Mouse (Mus musculus) forebrain, embryonic 10.5 days (tissue): ENCODE data around the gene Zfp865. TPM values are rescaled to one million over a fixed set of nuclear protein-coding genes. Genes with fewer than 3 reads are reported as not detected.
"Not testable (repeated sequence)": the region's sequence is repeated elsewhere in the genome, so short reads cannot be mapped to it uniquely, and the experiment has no call there.

ENCODE experiments used
- DNase-seq: peaks from one replicate; pipeline ENCODE4 v3.0.0-alpha.2; 2017; ENCODE audit warnings: low spot score; ENCODE audit errors: extremely low spot score
- H3K27ac ChIP-seq: fragments of 300-500 bp; sonication (generic); 2 replicates; pipeline ENCODE4 v1.5.1; 2016; ENCODE audit warnings: mild to moderate bottlenecking
- H3K27me3 ChIP-seq: fragments of 300-500 bp; sonication (generic); 2 replicates; pipeline ENCODE4 v1.6.1; 2016; ENCODE audit warnings: mild to moderate bottlenecking; ENCODE audit not compliant: poor library complexity, severe bottlenecking
- H3K36me3 ChIP-seq: fragments of 300-500 bp; sonication (generic); replicated peaks from 2 replicates; pipeline ENCODE4 v1.6.1; 2016; ENCODE audit warnings: mild to moderate bottlenecking, moderate library complexity
- H3K4me1 ChIP-seq: fragments of 300-500 bp; sonication (generic); 2 replicates; pipeline ENCODE4 v1.6.1; 2016
- H3K4me3 ChIP-seq: fragments of 300-500 bp; sonication (generic); 2 replicates; pipeline ENCODE4 v1.5.1; 2016; ENCODE audit warnings: mild to moderate bottlenecking, moderate library complexity
- H3K9me3 ChIP-seq: fragments of 300-500 bp; sonication (generic); 2 replicates; pipeline ENCODE4 v1.6.1; 2016; ENCODE audit warnings: mild to moderate bottlenecking, moderate library complexity
- WGBS: fragments of 180-500 bp; shearing (Covaris S2); methylation state at CpG from one replicate; pipeline ENCODE4 v1.1.7; 2016; 5-methylcytosine and 5-hydroxymethylcytosine counted together
- polyA plus RNA-seq: library from polyadenylated mRNA; unstranded; fragments of >200 nt; fragmentation: Nextera tagmentation; extraction: Ambion mirVana; gene quantifications from 2 replicates; pipeline ENCODE4 v1.2.1, GENCODE M21; 2016

Zfp865 gene
- polyA plus RNA-seq, 1 experiment from 2014 or later = 5.7 TPM

DNA sequence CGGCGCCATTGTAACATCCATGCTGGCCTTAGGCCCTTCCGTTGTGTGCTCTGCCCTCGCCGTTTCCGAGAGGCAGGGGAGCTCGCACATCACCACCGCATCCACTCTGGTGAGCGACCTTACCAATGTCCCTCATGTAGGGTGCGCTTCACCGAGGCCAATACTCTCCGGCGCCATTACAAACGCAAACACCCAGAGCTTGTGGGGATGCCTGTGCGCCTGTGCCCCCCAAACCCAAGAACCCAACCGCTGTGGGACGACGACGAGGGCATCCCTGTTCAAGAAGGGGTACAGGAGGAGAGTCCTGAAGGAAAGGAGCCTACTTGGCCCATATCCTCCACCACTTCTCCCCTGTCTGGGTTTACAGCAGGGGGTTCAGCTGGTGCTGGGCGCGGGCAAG, 2.2 kb upstream of the Zfp865 start:
- DNase-seq = no peak
- H3K27ac ChIP-seq = no peak overlapping the region
- peaks cover 16% of the 10 kb centered on the region; the same call in 1 of the 2 replicates for H3K9me3 ChIP-seq
- no peaks in the 10 kb centered on the region for H3K27me3 ChIP-seq
- no peak overlapping the region for H3K4me3 ChIP-seq
- peaks cover 32% of the 10 kb centered on the region for H3K36me3 ChIP-seq
- 95% methylated on average over 21 of the region's 21 CpGs for WGBS
- H3K4me1 ChIP-seq = peaks cover 41% of the 10 kb centered on the region

DNA sequence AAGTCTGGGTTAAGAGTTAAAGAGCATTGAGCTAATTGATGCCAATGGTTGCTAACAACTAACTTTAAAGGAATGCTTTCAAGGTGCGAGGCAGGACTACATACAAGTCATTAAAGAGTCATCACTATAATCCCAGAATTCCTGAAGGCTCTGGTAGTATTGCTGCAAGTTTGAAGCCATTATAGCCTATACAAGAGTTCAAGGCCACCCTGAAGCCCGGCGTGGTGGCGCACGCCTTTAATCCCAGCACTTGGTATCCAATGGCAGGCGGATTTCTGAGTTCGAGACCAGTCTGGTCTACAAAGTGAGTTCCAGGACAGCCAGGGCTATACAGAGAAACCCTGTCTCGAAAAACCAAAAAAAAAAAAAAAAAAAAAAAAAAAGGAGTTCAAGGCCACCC, 600 bp upstream of the Zfp865 start:
- not testable (repeated sequence) for DNase-seq, H3K27me3 ChIP-seq
- 32% methylated on average over 8 of the region's 8 CpGs for WGBS
- peaks cover 34% of the 10 kb centered on the region for H3K4me1 ChIP-seq
- H3K36me3 ChIP-seq = peaks cover 46% of the 10 kb centered on the region
- peaks cover 16% of the 10 kb centered on the region; the same call in 1 of the 2 replicates for H3K9me3 ChIP-seq
- H3K27ac ChIP-seq = peak overlapping the region; percentile 98
- H3K4me3 ChIP-seq = peak overlapping the region; percentile 94

DNA sequence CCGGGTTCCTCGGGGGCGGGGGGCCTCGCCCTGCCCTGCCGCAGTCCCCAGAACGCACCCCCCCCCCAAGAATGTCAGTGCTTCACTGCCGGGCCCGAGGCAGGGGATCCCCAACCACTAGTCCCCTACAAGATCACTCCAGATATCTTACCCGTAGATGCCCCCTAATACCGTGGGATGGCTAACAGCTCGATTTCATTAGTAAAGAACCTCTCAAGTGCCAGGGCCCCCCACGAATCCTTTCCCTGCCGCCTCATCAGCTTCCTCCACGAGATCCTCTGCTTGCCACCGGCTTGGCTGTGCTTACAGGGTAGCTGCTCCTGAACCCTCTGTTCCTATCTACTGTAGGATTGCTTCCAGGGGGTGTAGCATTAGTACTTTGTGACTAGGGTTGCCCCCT, 509 bp downstream of the Zfp865 start:
- DNase-seq = no peak
- Histone ChIP-seq H3K4me3 (peak overlapping the region; percentile 94), H3K9me3 (peaks cover 12% of the 10 kb centered on the region; the same call in 1 of the 2 replicates), H3K36me3 (peaks cover 57% of the 10 kb centered on the region), H3K27me3 (no peaks in the 10 kb centered on the region), H3K4me1 (peaks cover 31% of the 10 kb centered on the region), H3K27ac (peak overlapping the region; percentile 98)
- WGBS = under 1% methylated on average over 15 of the region's 15 CpGs

DNA sequence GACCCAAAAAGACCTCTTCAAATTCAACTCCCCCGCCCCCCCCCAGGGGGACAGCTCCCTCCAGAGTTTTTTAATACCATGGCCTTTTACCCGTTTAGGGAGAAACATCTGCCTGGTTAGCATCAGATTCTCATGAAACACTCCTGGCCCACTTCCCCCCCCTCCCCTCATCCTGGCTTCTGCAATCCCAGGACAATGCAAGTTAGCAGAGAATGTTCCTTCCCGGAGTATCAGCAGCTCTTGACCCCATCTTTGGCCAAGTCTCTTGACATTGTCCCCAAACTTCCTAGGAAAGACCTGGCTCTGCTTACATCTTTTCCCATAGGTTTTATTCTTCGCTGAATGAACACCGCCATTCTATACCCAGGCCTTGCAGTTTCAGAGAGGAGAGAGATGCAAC, 1.0 kb downstream of the Zfp865 start:
- 56% methylated on average over 5 of the region's 5 CpGs for WGBS
- H3K4me1 ChIP-seq = peaks cover 26% of the 10 kb centered on the region
- peak overlapping the region; percentile 98 for H3K27ac ChIP-seq

DNA sequence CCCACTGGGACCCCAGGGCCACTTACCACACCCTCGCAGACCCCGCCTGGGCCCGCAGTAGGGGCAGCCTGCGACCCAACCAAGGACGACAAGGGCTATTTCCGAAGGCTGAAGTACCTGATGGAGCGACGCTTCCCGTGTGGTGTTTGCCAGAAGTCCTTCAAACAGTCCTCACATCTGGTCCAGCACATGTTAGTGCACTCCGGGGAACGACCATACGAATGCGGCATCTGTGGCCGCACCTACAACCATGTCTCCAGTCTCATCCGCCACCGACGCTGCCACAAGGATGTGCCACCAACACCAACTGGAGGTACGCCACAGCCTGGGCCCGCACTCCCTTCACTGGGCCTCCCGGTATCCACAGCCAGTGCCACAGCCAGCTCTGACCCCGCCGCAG, 9.4 kb downstream of the Zfp865 start:
- Histone ChIP-seq H3K9me3 (peaks cover 59% of the 10 kb centered on the region), H3K36me3 (peaks cover 98% of the 10 kb centered on the region), H3K4me3 (peak overlapping the region; percentile 20; the same call in 1 of the 2 replicates), H3K4me1 (no peaks in the 10 kb centered on the region), H3K27ac (no peak overlapping the region), H3K27me3 (no peaks in the 10 kb centered on the region)
- 97% methylated on average over 22 of the region's 22 CpGs for WGBS
- no peak for DNase-seq

More for the DNA sequence above, 1.0 kb downstream of the Zfp865 start:
- DNase-seq = no peak
- peaks cover 62% of the 10 kb centered on the region for H3K36me3 ChIP-seq
- no peaks in the 10 kb centered on the region for H3K27me3 ChIP-seq
- peak overlapping the region; percentile 94 for H3K4me3 ChIP-seq
- peaks cover 12% of the 10 kb centered on the region; the same call in 1 of the 2 replicates for H3K9me3 ChIP-seq

DNA sequence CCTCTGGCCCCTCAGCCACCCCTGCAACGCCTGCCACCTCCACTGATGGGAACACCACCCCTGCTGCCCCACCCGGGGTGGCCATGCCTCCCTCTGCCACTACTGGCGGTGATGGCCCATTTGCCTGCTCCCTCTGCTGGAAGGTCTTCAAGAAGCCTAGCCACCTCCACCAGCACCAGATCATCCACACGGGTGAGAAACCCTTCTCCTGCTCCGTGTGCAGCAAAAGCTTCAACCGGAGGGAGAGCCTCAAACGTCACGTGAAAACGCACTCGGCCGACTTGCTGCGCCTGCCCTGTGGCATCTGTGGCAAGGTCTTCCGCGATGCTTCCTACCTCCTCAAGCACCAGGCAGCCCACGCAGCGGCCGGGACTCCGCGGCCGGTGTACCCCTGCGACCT, 9.8 kb downstream of the Zfp865 start:
- H3K27me3 ChIP-seq = no peaks in the 10 kb centered on the region
- no peak for DNase-seq
- H3K4me3 ChIP-seq = peak overlapping the region; percentile 20
- no peak overlapping the region for H3K27ac ChIP-seq
- H3K36me3 ChIP-seq = peaks cover 98% of the 10 kb centered on the region
- H3K4me1 ChIP-seq = no peaks in the 10 kb centered on the region
- H3K9me3 ChIP-seq = peaks cover 63% of the 10 kb centered on the region
- 90% methylated on average over 21 of the region's 21 CpGs for WGBS

DNA sequence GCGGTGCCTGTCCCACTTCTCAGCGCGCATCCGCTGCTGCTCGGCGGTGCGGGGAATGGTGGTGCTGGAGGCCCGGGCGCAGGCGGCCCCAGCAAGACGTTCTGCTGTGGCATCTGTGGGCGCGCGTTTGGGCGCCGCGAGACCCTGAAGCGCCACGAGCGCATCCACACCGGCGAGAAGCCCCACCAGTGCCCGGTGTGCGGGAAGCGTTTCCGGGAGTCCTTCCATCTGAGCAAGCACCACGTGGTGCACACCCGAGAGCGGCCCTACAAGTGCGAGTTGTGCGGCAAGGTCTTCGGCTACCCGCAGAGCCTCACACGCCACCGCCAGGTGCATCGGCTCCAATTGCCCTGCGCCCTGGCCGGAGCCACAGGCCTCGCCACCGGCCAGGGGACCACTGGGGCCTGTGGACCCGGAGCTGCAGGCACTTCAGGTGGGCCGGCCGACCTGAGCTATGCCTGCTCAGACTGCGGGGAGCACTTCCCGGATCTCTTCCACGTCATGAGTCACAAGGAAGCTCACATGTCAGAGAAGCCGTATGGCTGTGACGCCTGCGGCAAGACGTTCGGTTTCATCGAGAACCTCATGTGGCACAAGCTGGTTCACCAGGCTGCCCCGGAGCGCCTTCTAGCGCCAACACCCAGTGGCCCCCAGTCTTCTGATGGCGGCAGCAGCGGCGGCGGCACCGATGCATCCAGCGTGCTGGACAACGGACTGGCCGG, 10.5 kb downstream of the Zfp865 start:
- H3K27ac ChIP-seq = no peak overlapping the region
- no peaks in the 10 kb centered on the region for H3K4me1 ChIP-seq
- DNase-seq = no peak
- H3K36me3 ChIP-seq = peaks cover 98% of the 10 kb centered on the region
- peak overlapping the region; percentile 20; the same call in 1 of the 2 replicates for H3K4me3 ChIP-seq
- H3K9me3 ChIP-seq = peaks cover 69% of the 10 kb centered on the region
- no peaks in the 10 kb centered on the region for H3K27me3 ChIP-seq
- WGBS = 83% methylated on average over 63 of the region's 63 CpGs

DNA sequence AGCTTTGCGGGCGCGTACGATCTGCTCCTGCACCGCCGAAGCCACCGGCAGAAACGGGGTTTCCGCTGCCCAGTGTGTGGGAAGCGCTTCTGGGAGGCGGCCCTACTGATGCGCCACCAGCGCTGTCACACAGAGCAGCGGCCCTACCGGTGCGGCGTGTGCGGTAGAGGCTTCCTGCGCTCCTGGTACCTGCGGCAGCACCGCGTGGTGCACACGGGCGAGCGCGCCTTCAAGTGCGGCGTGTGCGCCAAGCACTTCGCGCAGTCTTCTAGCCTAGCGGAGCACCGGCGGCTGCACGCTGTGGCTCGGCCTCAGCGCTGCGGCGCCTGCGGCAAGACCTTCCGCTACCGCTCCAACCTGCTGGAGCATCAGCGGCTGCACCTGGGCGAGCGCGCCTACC, 11.3 kb downstream of the Zfp865 start:
- 78% methylated on average over 46 of the region's 46 CpGs for WGBS
- Histone ChIP-seq H3K4me1 (no peaks in the 10 kb centered on the region), H3K36me3 (peaks cover 98% of the 10 kb centered on the region), H3K4me3 (peak overlapping the region; percentile 20; the same call in 1 of the 2 replicates), H3K27ac (no peak overlapping the region), H3K27me3 (no peaks in the 10 kb centered on the region), H3K9me3 (peaks cover 75% of the 10 kb centered on the region)
- no peak for DNase-seq

DNA sequence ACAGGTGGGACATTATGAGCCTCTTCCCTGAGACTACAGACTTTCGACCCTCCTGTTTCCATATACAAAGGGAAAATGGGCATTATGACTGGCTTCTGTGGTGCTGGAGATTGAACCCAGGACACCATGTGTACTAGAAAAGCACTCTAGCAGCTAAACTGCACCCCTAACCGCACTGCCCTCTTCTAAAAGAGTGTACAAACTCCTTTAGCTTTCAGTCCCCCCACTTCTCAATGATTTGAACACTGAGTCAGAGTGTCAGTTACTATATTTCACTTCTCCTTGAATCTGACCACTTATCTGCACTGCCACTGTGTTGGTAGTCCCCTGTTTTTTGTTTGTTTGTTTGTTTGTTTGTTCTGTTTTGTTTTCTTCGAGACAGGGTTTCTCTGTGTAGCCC, 13.6 kb downstream of the Zfp865 start, which contains the start of gene 4632433K11Rik:
4632433K11Rik (plus strand) TSS at position 301 of the 400 bp plus-strand sequence.
- Histone ChIP-seq H3K27ac (no peak within 1 kb of the TSS), H3K4me3 (no peak within 1 kb of the TSS), H3K27me3 (no peaks in the 10 kb centered on the region), H3K4me1 (peaks cover 14% of the 10 kb centered on the region), H3K36me3 (peaks cover 77% of the 10 kb centered on the region), H3K9me3 (peaks cover 71% of the 10 kb centered on the region)
- DNase-seq = no peak
- 91% methylated on average over 3 of the region's 3 CpGs for WGBS

DNA sequence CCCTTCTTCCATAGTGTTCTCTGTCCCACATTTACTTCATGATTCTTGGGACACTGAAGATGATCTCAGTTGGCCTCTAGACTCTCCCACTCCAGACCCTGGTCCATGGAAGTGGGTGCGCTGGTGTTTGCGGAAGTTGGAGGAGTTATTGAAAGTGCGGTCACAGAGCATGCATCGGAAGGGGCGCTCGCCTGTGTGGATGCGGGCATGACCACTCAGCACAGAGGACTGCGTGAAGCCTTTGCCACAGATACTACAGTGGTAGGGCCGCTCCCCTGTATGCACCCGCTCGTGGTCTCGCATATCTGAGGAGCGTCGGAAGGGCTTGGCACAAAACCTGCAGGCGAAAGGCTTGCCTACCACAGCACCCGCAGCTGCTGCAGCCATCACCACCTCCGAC, 15.5 kb downstream of the Zfp865 start:
- H3K4me1 ChIP-seq = peaks cover 21% of the 10 kb centered on the region
- no peaks in the 10 kb centered on the region for H3K27me3 ChIP-seq
- H3K4me3 ChIP-seq = no peak overlapping the region
- H3K36me3 ChIP-seq = peaks cover 63% of the 10 kb centered on the region
- H3K27ac ChIP-seq = no peak overlapping the region
- H3K9me3 ChIP-seq = peaks cover 53% of the 10 kb centered on the region
- 94% methylated on average over 17 of the region's 17 CpGs for WGBS
- DNase-seq = no peak

DNA sequence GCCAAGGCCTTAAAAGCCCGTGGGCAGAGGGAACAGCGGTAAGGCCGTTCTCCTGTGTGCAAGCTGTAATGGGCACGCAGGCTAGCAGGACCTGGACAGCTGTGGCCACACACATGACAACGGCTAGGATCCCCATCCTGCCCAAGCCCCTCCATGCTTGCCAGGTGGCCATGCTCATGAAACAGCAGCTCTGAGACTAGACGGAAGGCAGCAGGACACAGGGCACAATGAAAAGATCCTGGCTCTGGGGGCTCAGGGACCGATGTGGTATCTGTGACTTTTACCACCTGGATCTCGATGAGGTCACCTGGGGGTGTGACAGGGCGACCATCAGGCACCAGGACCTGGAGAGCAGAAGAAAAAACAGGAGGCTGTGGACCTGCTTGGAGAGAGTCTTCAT, 16.0 kb downstream of the Zfp865 start:
- Histone ChIP-seq H3K27me3 (no peaks in the 10 kb centered on the region), H3K4me1 (peaks cover 21% of the 10 kb centered on the region), H3K27ac (no peak overlapping the region), H3K4me3 (no peak overlapping the region), H3K9me3 (peaks cover 47% of the 10 kb centered on the region), H3K36me3 (peaks cover 61% of the 10 kb centered on the region)
- DNase-seq = no peak
- 90% methylated on average over 9 of the region's 9 CpGs for WGBS

DNA sequence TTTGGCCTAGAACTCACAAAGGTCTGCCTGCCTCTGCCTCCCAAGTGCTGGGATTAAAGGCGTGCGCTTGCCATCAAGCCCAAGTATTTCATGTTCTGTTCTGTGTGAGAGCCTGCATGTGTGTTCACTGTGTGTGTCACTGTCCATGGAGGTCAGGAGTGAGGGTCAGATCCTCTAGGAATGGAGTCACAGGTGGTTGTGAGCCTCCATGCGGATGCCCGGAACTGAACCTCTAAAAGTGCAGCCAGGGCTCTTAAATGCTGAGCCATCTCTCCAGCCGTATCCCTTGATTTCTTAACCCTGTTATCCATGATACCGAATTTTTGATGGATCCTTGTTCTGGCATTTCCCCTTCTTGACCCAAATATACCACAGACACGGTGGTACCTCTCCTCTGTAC, 16.9 kb downstream of the Zfp865 start:
- DNase-seq = no peak
- Histone ChIP-seq H3K4me1 (peaks cover 21% of the 10 kb centered on the region), H3K36me3 (peaks cover 58% of the 10 kb centered on the region), H3K27ac (no peak overlapping the region), H3K27me3 (no peaks in the 10 kb centered on the region), H3K4me3 (peak overlapping the region; percentile 76; the same call in 1 of the 2 replicates), H3K9me3 (peaks cover 39% of the 10 kb centered on the region)
- WGBS = 94% methylated on average over 7 of the region's 7 CpGs

DNA sequence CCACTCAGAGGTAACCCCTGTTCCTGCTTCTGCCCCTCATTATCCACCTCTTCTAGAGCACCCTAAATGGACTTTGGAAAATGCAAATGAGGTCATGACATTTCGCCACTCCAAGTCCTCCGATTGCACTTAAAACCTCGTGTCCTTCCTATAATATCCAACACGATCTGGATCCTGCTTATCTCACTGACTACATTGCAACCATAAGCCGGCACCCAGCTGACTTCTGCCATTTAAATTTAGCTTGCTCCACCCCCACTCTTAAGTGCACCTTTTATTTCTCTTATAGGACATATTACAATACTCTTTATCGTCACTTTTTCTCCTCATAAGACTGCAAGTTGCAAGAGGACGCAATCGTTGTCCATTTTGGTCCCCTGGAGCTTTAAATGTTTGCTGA, 17.3 kb downstream of the Zfp865 start:
- peaks cover 53% of the 10 kb centered on the region for H3K36me3 ChIP-seq
- H3K9me3 ChIP-seq = peaks cover 34% of the 10 kb centered on the region
- H3K4me1 ChIP-seq = peaks cover 21% of the 10 kb centered on the region
- peak overlapping the region; percentile 98; the same call in 1 of the 2 replicates for H3K27ac ChIP-seq
- no peaks in the 10 kb centered on the region for H3K27me3 ChIP-seq
- peak overlapping the region; percentile 76 for H3K4me3 ChIP-seq
- DNase-seq = no peak
- 88% methylated on average over 8 of the region's 8 CpGs for WGBS
